Mouse (Mus musculus) ZHBTc4 (cell line): ENCODE results near the gene Flrt1.
"Not testable (repeated sequence)": the region's sequence is repeated elsewhere in the genome, so short reads cannot be mapped to it uniquely, and the experiment has no call there.

Experiments
- DNase-seq: peaks from one replicate; pipeline ENCODE4 v3.0.0-alpha.2; 2011; ENCODE audit warnings: low read depth, low spot score

Flrt1 gene

DNA sequence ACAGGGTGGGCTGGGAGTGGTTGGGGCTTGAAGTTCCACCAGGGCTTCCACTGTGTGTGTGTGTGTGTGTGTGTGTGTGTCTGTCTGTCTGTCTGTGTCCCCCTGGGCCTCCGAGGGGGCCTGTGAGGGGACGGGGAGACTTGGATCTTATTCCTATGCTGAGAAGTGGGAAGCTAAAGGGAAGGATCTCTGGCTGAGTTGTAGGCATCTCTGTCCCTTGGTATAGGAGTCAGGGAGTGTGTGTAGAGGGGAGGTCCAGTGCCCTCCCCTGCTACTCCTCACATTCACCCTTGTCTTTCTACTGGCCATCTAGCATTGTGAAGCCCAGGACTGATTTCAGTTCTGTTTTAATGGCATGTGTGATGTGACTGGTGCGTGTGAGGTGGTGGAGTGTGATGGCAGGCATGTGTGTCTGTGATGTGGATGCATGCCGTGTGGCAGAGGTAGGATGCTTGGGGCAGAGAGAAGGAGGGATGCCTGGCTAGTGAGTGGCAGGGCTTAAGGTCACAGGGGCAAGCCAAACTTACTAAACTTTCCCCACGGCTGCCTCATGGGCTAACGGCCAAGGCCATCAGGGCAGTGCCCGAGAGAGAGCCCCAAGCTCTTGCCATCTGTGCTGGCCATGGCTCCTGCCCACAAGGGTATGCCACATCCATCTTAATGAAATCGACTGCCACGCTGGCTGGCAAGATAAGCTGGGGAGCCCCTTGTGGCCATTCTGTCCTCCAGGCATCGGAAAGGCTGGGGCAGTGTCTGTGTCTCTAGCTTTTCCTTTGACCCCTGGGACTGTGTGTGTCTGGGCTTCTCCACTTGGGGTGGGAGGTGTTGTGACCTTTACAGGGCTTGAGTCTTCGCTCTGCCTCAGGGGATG, 36.6 kb downstream of the Flrt1 start:
- no peak for DNase-seq

DNA sequence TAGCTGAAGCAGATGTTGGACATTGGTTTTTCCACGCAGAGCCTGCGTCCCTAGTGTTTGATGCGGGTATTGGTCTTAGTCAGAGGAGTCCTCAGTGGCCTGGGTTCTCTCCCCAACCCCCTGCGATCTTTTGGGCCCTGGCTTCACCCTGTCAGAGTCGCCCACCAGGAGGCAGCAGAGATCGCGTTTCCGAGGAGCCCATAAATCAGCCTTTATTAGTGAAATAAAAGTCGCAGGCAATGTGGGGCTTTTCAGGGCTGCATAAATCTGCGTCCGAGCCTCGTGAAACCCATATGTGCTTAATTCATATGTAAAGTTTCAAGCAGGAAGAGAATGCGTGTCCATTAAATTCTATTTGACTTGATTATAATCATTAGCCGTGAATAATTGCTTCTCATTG, 37.4 kb downstream of the Flrt1 start:
- DNase-seq = peak; percentile 88

DNA sequence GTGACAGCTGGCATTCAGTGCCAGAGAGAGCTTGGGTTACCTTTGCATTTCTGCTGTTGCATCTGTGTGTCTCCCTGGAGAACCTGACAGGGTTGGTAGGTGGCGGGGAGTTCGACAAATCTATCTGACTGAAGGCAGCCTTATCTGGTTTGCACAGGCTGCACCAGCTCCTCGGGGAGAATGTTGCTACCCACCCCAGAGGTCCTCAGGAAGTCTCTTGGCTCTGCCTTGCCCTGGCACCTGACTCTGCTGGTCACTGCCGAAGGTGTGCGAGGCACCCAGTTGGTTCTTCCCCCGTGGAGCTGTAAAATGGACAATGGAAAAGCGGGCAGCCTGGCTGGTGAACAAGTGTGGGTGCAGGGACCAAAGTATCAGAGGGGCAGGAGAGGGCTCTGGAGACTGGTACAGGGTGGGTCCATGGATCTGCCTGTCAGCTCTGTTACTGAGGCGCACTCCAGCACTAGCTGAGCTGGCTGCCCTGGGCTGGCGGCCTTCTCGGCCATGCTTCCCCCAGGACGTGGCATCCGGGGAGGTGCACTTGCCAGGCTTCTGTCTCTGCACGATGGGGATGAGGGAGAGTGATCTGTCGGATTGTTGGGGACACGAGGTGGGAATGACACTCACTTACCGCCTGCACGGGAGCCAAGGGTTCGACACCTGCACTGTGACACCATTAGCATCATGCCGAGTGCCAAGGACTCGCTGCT, 38.0 kb downstream of the Flrt1 start:
- DNase-seq = no peak

DNA sequence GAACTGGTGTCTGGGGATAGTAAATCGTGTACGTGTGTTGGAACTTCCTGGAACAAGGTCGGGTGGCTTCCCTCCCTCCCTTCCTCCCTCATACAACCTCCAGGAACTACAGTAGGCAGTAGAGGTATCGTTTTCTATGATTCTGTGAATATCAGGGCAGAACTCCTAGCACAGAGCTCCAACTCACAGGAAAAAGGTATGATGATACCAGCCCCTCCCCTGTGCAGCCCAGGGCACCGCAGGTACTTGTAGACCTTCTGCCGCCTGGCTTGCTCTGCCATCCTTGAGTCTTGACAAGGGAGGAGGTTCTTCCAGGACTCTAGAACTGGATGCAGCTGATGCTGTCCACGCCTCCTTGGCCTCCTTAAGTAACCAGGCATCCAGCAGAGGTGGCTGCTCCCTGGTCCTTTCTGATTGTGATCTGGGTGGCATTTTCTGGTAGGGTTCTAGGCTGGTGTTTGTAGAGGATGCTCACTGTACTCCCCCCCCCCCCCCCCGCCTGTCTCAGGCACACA, 38.6 kb downstream of the Flrt1 start:
- no peak for DNase-seq

DNA sequence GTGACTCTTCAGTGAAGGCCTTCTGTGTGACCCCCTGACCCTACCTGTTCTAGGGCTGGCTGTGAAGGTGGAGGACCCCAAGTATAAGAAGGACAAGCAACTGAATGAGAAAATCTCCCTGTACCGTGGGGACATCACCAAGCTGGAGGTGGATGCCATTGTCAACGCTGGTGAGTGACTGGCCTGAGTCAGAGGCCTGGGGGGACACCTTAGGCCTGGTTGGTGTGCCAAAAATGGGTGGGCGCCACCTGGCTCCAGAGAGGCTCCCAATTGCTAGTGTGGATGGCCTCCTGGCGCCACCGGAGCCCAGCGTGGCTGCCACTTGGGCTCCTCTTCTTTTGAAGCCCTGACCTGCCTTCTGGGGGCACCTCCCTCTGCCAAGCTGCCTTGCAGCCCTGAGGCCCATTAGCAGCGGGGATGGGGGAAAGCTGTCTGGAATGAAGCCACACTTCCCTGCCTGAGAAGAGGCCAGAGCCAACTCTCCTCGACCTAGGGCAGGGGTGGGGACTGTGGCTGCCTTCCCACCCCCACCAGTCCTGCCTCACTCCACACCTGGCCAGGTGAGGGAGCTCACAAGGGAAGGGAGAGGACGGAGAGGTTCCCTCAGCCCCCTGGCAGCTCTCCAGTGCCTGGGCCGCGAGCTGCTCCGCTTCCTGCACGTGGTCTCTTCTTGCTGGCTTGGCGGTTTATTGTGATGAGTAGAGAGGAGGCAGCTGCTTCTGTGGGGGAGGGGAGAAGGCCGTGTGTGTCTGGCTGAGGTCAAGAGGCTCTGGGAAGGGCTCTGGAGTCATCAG, 39.3 kb downstream of the Flrt1 start:
- peak; percentile 81 for DNase-seq

DNA sequence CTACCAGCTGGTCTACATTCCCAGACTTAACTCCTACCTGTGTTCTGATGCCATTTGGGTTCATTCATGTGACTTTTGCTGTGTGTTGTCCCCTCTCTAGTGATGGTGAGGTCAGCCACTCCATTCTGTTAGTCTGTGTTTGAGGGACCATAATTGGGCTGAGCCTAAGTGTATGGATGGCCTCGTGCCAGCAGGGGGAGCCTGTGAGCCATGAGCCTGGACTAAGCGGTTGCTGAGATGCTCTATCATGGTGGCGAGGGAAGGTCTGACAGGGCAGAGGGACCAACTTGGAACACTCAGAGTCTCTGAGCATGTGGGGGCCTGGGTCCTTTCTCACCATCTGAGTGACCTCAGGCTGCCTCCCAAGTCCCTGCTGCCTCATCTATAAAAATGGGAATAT, 41.0 kb downstream of the Flrt1 start:
- DNase-seq = peak; percentile 89

DNA sequence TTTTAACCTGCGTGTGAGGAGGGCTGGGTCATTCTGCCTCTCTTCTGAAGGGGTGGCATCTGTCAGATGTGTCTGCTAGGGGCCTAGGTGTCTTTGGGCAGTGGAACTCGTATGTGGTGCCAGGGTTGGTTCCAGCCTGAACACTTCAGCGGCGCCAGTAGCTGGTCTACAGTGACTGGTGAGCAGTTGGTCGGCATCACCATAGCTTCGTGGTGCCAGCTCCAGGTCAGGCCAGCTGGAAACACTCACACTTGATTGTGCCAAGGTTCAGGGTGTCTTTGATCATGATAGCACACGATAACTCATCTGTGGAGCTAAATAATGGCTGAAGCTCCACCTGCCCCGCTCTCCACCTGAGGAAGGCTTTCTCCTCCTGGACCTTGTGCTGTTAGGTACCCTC, 42.6 kb downstream of the Flrt1 start:
- DNase-seq = no peak

DNA sequence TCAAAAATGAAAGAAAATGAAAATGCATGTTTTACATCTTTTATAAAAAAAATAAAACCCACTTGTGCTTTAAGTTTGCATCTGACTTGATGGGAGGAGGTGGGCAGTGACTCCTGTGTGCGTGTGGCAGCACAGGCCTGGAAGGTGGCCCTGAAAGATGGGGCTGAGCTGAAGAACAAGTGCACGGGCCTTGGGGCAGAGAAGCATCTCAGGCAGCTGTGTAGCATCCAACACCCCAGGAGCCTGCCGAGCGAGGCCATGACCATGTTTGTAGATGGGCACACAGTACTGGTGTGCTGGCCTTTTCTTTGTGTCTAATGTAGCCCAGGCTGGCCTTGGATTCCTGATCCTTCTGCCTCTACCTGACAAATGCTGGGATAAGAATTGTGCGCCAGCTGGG, 43.4 kb downstream of the Flrt1 start:
- DNase-seq = no peak

DNA sequence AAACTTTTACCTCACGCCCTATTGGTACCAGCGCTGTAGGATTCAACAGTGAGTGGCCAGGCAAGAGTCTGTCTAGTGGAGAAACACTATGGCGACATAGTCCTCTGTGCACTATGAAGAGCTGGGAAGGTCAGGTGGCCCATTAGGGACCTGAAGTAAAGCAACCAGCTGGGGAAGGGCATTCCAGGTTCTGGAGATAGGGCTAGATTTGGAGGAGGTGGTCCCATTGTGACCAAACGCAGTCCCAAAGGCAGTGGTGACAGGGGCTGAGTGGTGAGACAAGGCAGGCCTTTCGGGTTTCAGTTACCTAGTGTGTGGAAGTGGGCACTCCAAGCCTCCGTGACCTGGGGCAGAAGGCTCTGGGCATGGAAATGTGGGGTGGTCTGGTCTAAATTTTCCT, 47.0 kb downstream of the Flrt1 start:
- DNase-seq = no peak

DNA sequence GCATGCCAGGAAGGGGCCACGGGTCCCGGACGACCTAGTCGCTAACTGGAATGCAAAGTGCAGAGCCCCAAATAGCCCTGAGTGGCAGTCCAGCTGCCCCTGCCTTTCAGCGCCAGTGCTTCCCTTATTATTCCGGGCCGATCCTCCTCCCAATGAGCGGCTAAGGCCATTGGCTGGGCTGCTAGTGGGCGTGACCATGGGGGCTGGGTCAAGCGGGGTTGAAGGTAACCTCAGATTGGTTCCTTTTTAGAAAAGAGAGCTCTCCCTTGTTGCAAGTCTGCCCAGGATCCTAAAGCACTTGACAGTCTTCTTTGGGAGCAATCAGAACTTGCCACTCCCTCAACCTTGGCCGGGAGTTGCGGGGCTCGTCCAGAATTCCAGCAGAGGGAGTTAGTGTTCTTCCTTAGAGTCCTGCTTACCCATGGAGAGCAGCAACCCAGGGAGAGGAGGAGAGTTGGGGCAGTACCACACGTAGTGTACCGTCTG, 47.8 kb downstream of the Flrt1 start:
- DNase-seq = peak; percentile 98

DNA sequence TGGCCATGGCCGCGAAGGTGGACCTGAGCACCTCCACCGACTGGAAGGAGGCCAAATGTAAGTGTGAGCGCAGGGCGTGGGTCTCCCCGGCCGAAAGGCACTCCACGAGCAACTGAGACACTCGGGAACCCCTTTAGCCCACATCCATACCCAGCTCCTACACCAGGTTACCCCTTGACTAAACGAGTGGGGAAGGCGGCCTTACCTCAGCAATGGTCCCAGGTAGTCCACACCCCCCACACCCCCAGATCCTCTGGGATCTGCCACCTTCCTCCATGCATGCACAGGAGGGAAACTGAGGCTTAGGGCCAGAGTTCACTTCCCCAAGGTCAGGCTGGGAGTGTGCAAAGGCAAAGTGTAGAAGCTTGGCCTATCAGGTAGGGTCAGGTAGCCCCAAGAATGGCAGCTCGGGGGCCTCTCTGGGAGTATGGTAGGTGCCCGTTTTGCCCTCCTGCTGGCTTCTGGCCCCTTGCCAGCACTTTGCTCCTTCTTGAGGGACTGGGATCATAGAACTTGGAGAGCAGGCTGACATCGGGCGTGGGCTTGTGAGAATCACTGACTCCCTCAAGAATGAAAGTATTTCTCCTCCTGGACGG, 48.3 kb downstream of the Flrt1 start:
- DNase-seq = no peak

DNA sequence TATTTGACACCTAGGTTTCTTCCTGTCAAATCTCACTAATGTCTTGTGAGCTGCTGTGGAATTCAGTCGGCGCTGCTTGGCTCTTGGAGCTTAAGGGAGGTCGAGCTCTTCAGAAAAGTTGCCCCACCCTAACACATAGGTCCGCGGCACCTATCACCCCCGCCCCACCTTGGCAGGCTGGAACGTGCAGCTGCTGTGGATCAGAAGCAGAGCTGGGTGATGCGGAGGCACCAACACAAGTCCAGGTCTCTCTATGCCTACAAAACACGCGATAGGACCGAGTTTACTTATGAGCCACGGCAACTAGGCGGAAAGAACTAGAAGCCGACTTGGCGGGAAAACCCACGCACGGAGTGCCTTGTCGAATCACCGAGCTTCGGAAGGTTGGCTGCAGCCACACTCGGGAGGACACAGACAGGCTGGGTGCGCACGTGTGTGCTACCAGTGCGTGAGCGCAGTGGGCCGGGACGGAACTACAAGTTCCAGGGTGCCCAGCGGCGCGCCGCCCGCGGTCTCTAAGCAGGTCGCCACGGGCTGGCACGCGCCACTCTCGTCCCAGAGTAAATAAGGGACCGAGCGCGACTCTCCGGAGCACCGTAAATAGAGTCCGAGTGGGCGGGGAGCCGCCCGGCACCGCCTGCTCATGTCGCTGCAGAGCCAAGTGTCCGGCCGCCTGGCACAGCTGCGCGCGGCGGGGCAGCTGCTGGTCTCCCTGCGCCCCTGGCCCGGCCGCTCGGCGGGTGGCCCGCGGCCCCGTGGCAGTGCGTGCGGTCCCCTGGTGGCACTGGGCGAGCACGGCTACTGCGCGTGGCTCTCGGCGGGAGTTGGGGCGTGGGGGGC, 49.1 kb downstream of the Flrt1 start, which contains the start of gene Macrod1:
Macrod1 (plus strand) TSS at position 563 of the 840 bp plus-strand sequence.
- peak; percentile 94 for DNase-seq

DNA sequence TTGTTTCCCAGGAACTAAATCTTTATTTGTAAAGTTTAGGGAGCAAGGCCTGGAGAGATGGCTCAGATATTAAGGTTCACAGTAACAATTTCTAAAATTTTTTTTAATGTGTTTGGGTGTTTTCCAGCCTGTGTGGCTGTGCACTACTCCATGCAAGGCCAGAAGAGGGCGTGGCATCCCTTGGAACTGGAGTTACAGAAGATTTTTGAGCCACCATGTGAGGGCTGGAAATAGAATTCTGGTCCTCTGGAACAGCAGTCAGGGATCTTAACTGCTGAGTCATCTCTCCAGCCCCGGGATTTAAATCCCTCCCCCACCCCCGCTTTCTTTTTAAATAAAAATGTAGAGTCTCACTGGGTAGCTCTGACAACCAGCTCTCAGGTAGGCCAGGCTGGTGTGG, 50.4 kb downstream of the Flrt1 start:
- peak; percentile 55 for DNase-seq

DNA sequence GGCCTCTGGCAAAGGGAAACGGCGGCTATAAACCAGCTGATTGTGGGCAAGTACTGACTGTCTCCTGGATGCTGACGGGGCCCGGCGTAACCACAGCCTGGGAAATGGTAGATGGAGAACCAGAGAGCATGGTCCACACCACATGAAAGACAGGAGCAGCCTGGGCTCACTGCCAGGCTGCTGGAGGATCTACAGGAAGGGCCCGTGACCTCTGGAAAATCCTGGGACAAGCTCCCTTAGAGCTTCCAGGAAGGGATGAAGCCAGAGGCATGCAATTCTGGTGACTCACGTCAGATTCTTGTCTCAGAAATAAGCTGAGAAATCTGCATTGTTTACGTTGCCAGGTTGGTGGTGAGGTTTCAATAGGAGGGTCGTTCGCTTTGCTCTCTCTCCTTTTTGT, 50.8 kb downstream of the Flrt1 start:
- DNase-seq = no peak

DNA sequence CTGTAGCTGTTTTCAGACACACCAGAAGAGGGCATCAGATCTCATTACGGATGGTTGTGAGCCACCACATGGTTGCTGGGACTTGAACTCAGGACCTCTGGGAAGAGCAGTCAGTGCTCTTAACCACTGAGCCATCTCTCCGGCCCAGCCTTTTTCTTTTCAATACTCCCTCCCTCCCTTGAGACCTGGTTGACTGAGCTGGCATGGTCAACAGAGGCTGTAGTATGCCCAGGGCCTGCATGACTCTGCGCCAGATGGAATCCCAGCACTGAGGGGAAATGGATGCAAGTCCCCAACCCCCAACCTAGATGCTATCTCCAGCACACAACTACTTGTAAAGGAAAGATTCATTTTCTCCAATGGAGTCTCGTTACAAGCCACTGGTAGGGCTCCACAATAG, 52.1 kb downstream of the Flrt1 start:
- not testable (repeated sequence) for DNase-seq

DNA sequence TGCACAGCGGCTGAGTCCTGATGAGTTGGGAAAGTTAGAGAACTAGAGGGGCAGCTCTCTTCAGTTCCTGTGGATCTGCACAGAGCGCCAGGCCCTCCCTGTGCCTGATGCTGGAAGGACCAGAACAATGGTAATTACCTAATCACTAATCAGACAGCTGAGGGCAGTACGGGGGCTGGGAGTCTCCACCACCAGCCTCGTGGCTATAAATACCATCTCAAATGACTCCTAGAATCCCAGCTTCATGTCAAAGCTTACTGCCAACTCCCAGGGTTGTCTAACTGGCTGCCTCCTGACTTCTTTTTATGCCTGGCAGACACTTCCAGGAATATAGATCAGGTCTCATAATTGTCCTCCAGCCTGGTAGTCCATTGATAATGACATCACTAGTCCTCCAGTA, 60.8 kb downstream of the Flrt1 start:
- DNase-seq = no peak

DNA sequence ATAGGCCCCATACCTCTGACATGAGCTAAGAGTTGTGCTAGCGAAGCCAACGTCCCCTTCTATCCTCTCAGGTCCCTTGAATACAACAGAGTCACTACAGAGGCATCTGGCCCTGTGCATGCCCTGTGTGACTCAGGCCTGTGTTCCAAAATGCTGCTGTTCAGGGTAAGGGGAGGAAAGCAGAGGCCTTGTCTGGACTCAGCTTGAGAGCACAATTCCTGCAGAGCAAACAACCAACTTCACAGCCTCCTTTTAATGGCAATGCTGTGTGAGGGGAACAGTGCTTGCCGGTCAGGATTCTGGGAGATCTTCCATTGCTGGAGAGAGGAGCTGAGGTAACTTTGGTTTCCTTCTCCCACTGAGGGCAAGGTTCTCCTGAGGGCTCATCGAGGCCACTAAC, 61.2 kb downstream of the Flrt1 start:
- no peak for DNase-seq
